Mouse (Mus musculus): ENCODE results near the gene Slc38a10. TPM values are rescaled to one million over a fixed set of nuclear protein-coding genes. Genes with fewer than 3 reads are reported as not detected.

Slc38a10 gene
- polyA plus RNA-seq, 1 experiment = 134 TPM

- DNase-seq (ENCODE audit: low read depth) = peak; percentile 55
- peak; percentile 76 for TF ChIP-seq CTCF (IDR thresholded peaks at IDR 0.05; ENCODE audit: borderline replicate concordance, extremely low read depth, insufficient read depth, insufficient read length)
- no peak for TF ChIP-seq POLR2A (IDR thresholded peaks at IDR 0.05; ENCODE audit: borderline replicate concordance, extremely low read depth, insufficient read depth, insufficient read length, poor library complexity, severe bottlenecking)
Measured at GRCm38 (mm10) chr11:120065291-120065690, 85.9 kb downstream of the Slc38a10 start.

GRCm38 (mm10) chr11:120064668-120065040 lies 86.5 kb downstream of the Slc38a10 start:
- no peak for TF ChIP-seq CTCF (IDR thresholded peaks at IDR 0.05; ENCODE audit: borderline replicate concordance, extremely low read depth, insufficient read depth, insufficient read length)
- no peak for DNase-seq (ENCODE audit: low read depth)

- TF ChIP-seq CTCF (IDR thresholded peaks at IDR 0.05; ENCODE audit: borderline replicate concordance, extremely low read depth, insufficient read depth, insufficient read length) (no peak), POLR2A (IDR thresholded peaks at IDR 0.05; ENCODE audit: borderline replicate concordance, extremely low read depth, insufficient read depth, insufficient read length, poor library complexity, severe bottlenecking) (no peak)
- no peak for DNase-seq (ENCODE audit: low read depth)
Measured at GRCm38 (mm10) chr11:120064006-120064667, 87.0 kb downstream of the Slc38a10 start.

GRCm38 (mm10) chr11:120063326-120063725 lies 87.8 kb downstream of the Slc38a10 start:
- TF ChIP-seq POLR2A (IDR thresholded peaks at IDR 0.05; ENCODE audit: borderline replicate concordance, extremely low read depth, insufficient read depth, insufficient read length, poor library complexity, severe bottlenecking) (no peak), CTCF (IDR thresholded peaks at IDR 0.05; ENCODE audit: borderline replicate concordance, extremely low read depth, insufficient read depth, insufficient read length) (no peak)
- no peak for DNase-seq (ENCODE audit: low read depth)

GRCm38 (mm10) chr11:120060634-120061033 lies 90.5 kb downstream of the Slc38a10 start:
- no peak for DNase-seq (ENCODE audit: low read depth)
- TF ChIP-seq CTCF (IDR thresholded peaks at IDR 0.05; ENCODE audit: borderline replicate concordance, extremely low read depth, insufficient read depth, insufficient read length) (no peak), POLR2A (IDR thresholded peaks at IDR 0.05; ENCODE audit: borderline replicate concordance, extremely low read depth, insufficient read depth, insufficient read length, poor library complexity, severe bottlenecking) (no peak)

- DNase-seq (ENCODE audit: low read depth) = no peak
- no peak for TF ChIP-seq POLR2A (IDR thresholded peaks at IDR 0.05; ENCODE audit: borderline replicate concordance, extremely low read depth, insufficient read depth, insufficient read length, poor library complexity, severe bottlenecking)
Measured at GRCm38 (mm10) chr11:120055953-120056732, 95.0 kb downstream of the Slc38a10 start.

Other genes with a start within 250 kb of the Slc38a10 start
- gene Chmp6, start 237.9 kb downstream of the Slc38a10 start, polyA plus RNA-seq (2012; rRNA removed) = 63.2 and 63.6 TPM in 2 replicates
- gene Baiap2, start 208.6 kb downstream of the Slc38a10 start, polyA plus RNA-seq (2012; rRNA removed) = 17.8 and 27.9 TPM in 2 replicates
- 54.8 and 71.1 TPM in 2 replicates for gene Aatk, start 104.2 kb downstream of the Slc38a10 start, polyA plus RNA-seq (2012; rRNA removed)
- 34.7 and 43.3 TPM in 2 replicates for gene Cep131, start 64.5 kb downstream of the Slc38a10 start, polyA plus RNA-seq (2012; rRNA removed)
- gene Tepsin, start 52.6 kb downstream of the Slc38a10 start, polyA plus RNA-seq (2012; rRNA removed) = 47.4 and 59.4 TPM in 2 replicates
- gene Ndufaf8, start 52.4 kb downstream of the Slc38a10 start, polyA plus RNA-seq (2012; rRNA removed) = 28.0 and 39.0 TPM in 2 replicates
- gene Bahcc1, start 81.6 kb upstream of the Slc38a10 start, polyA plus RNA-seq (2012; rRNA removed) = 29.0 and 47.0 TPM in 2 replicates
- gene Actg1, start 197.2 kb upstream of the Slc38a10 start, polyA plus RNA-seq (2012; rRNA removed) = 1,716 and 3,108 TPM in 2 replicates
- 0.95 and 0.96 TPM in 2 replicates for gene Fscn2, start 210.2 kb upstream of the Slc38a10 start, polyA plus RNA-seq (2012; rRNA removed)
- gene Faap100, start 227.4 kb upstream of the Slc38a10 start, polyA plus RNA-seq (2012; rRNA removed) = 114 and 122 TPM in 2 replicates